Mouse (Mus musculus) small intestine, adult 2 months (tissue): Measurements from ENCODE around the gene 1700017N19Rik.

Experiments used
- CTCF ChIP-seq: fragments of 200-500 bp; IDR thresholded peaks from 2 replicates; pipeline ENCODE4 v1.5.1; 2012; ENCODE audit warnings: low read depth, mild to moderate bottlenecking, control low read depth, inconsistent platforms, low read length, moderate library complexity, mixed read lengths; ENCODE audit not compliant: insufficient replicate concordance, insufficient read length; ENCODE audit errors: extremely low read depth
- POLR2A ChIP-seq: fragments of 200-500 bp; IDR thresholded peaks from 2 replicates; pipeline ENCODE4 v1.6.1; 2012; ENCODE audit warnings: low read depth, mild to moderate bottlenecking, control low read depth, inconsistent platforms, low read length, moderate library complexity

- TF ChIP-seq CTCF (no peak), POLR2A (no peak)
These were observed 13.2 kb downstream of the 1700017N19Rik start for GRCm38 (mm10) chr10:100603511-100603910.
